Mouse (Mus musculus): Measurements from ENCODE around the gene Edem3.

The Edem3 gene

DNA sequence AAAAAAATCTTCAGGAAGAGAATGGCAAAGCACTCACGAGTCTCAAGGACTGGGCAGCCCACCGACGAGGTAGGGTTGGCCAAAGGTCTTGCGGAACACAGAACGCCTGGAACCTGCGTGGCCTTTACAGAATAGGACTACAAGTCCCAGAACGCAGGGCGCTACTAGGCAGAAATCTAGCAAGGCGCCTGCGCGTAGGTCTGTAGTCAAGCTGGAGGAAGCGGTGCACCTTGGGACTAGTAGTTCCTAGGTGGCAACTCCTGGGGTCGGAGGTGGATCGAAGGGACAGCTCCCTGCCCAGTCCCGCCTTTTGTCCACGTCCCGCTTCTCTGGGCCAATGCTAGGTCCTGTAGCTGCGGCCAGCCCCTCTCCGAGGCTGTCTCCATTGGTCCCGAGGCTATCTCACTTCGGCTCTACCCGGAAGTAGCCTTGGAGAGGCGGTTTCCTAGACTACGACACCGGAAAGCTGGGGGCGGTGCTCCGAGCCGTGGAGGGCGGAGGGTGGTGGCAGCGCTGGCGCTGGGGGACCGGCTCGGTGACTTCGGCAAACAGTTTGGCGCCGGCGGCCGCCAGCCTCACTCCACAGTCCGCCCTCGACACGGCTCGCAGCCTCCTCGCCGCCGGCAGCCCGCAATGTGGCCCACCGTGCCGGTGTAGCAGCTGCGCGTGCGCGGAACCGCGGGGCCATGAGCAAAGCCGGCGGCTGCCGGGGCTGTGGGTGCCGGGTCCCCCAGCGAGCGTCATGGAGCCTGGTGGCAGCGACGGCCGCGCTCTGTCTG, at the start of gene Edem3:
Edem3 (plus strand) TSS at position 491 of the 779 bp plus-strand sequence.
- DNase-seq (ENCODE audit: low read depth, low spot score): peak; percentile 98

- peak; percentile 67 for DNase-seq (ENCODE audit: low read depth, low spot score)
These were observed 49.3 kb upstream of the Edem3 start for GRCm38 (mm10) chr1:151705723-151706396.

DNA sequence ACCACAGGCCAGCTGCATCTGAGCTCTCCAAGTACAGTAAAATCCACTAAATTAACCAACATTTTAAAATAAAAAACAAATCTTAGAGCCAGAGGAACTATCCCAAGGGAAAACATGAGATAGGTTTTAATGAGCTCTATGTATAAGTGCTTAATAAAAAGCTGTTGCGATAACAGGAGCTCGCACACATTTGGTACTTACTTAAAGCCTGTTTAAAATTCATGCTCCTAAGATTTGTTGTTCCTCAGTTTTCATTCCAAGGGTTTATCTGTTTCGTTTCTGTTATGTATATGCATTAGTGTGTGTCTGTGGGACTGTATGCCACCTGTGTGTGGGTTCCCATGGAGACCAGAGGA, 48.8 kb upstream of the Edem3 start:
- no peak for DNase-seq (ENCODE audit: low read depth, low spot score)

DNA sequence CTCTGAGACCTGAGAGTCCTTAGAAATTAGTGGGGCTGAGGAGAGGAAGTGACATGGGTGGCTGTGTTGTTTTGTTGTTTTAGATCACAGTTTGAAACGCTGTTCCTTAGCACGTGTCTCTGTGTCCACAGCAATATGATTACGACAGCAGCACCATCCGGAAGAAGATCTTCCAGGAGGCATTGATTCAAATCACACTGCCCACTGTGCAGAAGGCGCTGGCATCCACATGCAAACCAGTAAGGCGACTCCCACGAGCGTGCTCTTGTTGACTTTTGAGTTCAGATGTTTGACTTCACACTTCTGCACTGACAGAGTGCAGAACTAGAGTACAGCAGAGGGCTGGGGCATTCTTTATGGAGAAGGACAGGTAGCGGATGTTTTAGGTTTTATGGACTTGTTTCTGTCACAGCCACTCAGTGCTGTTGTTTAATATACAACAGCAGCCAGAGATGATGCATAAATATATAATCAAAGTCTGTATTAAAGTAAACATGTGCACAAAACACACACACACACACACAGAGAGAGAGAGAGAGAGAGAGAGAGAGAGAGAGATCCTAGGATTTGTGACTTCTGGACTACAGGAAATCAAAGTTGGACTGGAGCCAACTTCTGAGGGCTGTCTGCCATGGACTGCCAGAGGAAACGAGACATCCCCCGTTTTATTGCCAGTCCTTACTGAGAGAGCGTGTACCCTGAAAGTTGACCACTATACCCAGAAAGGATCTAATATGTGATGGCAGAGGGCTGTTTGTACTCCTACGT, 46.0 kb upstream of the Edem3 start:
- DNase-seq (ENCODE audit: low read depth, low spot score): no peak

DNA sequence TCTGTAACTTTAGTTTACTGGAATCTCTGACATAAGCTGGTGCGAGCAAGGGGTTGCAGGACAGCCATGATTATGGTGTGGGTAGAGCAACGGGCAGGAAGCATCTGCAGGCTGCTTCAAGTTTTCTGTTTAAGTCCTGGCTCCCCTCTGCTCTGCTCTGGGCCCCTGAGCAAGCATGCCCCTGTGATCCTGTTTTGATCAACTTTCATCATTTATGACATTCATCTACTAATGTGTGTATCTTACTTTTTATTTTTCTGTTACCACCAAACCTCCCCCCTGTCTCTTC, 45.5 kb upstream of the Edem3 start:
- no peak for DNase-seq (ENCODE audit: low read depth, low spot score)

GRCm38 (mm10) chr1:151710424-151711055, 44.6 kb upstream of the Edem3 start:
- no peak for DNase-seq (ENCODE audit: low read depth, low spot score)

DNA sequence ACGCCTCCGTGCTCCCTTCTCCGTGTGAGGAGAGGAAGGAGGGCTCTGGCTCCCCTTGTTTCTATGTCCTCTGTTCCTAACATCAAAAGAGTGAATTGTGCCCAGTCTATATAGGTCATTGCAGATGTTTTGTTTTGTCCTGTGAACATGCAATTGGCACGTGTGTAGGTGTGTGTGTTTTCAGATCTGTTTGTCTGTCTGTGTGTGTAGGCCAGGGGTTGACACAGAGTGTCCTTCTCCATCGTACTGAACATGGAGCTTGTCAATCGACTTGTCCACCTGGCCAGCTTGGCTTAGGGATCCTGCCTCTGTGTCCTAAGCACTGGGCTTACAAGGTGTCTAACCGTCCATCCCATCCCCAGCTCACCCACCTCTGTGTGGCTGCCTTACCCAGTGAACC, 44.1 kb upstream of the Edem3 start:
- DNase-seq (ENCODE audit: low read depth, low spot score): no peak

GRCm38 (mm10) chr1:151712664-151713063, 42.5 kb upstream of the Edem3 start:
- DNase-seq (ENCODE audit: low read depth, low spot score): no peak

DNA sequence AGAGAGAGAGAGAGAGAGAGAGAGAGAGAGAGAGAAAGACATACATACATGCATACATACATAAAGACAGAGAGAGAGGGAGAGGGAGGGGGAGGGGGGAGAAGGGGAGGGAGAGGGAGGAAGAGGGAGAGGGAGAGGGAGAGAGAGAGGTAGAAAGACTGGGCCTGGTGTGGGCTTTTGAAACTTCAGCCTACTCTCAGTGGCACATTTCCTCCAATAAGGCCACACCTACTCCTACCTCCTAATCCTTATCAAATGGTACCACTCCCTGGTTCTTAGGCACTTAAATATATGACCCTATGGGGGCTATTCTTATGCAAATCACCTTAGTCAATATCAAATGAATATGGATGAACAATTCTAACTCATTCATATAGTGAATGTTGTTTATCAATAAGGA, 41.5 kb upstream of the Edem3 start:
- no peak for DNase-seq (ENCODE audit: low read depth, low spot score)

DNA sequence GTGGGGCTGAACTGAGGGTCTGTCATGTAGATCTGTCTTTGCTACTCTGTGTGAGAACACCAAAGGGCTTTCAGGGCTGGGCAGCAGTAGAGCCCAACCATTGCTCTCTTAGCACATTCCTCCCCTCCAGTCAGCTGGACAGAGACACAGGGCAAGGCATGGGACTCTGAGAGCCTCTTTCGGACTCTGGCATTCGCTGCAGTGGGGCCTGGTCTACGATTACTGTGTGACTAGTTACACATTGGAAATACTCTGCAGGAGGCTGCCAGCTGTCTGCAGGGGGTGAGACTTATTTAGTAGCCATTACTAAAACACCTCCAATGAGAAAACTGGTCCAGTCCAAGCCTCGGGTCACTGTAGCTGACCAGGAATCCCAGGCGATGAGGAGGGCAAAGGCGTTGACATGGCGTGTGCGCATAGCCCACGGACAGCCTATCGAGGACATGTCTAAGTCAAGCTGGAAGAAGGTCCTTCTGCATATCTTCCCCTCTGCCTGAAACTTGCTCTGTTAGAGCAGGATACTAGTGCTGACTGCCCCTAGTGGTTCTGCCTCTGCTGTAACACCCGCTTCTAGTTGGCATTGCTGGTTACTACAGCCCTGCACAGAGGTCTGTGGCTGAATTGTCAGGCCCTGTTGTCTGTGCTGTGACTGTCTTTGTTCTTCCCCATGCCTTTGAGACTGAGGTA, 39.0 kb upstream of the Edem3 start:
- DNase-seq (ENCODE audit: low read depth, low spot score): no peak

DNA sequence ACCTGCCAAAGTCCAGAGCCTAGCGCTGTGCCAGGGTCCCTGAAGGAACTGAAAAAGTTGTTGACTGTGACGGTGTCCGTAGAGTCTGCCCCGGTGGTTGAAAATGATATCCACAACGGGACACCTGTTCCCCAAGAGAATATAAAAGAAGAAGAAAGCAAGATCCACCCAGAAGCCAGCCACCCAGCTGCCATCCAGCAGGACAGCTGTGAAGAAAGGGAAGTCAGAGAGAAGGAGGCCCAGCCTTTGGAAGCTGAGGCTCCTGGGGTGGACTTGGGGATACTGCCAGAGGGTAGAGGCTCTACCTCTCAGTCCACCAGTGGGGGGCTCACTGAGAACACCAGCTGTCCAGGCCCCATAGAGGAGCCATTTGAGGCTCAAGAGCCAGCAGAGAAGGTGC, 37.5 kb upstream of the Edem3 start:
- no peak for DNase-seq (ENCODE audit: low read depth, low spot score)

GRCm38 (mm10) chr1:151718575-151718974, 36.6 kb upstream of the Edem3 start:
- no peak for DNase-seq (ENCODE audit: low read depth, low spot score)

GRCm38 (mm10) chr1:151719911-151720310, 35.3 kb upstream of the Edem3 start:
- no peak for DNase-seq (ENCODE audit: low read depth, low spot score)

DNA sequence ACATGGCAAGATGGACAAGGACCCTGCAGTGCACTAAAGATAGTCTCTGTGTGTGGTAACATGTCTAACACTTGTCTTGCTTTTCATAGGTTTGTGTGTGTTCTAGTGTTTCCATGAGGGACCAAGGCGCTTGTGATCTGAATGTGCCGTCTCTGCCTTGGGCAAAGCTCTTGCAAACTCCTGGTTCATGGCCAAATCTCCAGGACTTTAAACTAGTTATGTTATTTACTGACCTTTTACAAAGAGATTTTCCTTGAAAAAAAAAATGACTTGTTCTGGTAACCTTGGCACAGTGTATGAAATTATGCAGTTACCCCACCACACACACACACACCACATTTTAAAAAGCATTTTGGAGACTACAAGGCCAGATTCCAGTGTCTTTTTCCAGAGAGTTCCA, 34.6 kb upstream of the Edem3 start:
- no peak for DNase-seq (ENCODE audit: low read depth, low spot score)

- no peak for DNase-seq (ENCODE audit: low read depth, low spot score)
These were observed 33.7 kb upstream of the Edem3 start for GRCm38 (mm10) chr1:151721357-151721983.

DNA sequence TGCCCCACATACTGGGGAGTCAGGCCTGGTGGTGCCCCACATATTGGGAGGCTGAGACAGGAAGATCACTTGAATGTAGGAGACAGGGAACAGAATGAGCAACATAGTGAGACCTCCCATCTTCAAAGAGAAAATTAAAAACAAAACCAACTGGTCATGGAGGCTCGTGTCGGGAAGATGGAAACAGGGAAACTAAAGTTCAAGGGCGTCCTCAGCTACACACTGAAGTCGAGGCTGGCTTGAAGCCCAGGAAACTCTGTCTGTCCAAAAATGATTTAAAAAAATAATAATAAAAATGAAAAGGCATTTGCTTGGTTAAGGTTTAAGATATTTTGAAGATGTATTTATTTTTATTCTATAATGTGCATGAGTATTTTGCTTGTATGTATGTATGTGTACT, 31.4 kb upstream of the Edem3 start:
- no peak for DNase-seq (ENCODE audit: low read depth, low spot score)

- no peak for DNase-seq (ENCODE audit: low read depth, low spot score)
These were observed 29.6 kb upstream of the Edem3 start for GRCm38 (mm10) chr1:151725590-151725989.

GRCm38 (mm10) chr1:151726358-151726757, 28.8 kb upstream of the Edem3 start:
- no peak for DNase-seq (ENCODE audit: low read depth, low spot score)

GRCm38 (mm10) chr1:151728141-151728540, 27.0 kb upstream of the Edem3 start:
- DNase-seq (ENCODE audit: low read depth, low spot score): no peak

DNA sequence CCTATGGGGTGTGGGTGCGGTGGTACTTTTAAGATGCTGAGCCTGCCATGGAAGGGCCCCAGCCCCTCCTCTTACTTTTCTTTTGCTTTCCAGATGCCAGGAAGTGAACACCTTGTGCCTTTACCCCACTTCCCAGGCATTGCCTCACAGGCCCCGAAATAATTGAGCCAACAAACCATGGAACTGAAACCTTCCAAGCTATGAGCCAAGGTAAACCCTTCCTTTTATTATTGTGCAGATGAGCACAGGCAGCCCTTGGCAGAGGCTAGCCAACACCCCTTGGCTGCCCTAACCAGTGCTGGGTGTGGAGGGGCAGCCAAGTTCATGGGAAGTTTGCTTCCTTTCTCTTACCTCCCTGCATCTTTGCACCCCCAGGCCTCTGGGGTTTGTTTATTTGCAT, 18.0 kb upstream of the Edem3 start:
- no peak for DNase-seq (ENCODE audit: low read depth, low spot score)

DNA sequence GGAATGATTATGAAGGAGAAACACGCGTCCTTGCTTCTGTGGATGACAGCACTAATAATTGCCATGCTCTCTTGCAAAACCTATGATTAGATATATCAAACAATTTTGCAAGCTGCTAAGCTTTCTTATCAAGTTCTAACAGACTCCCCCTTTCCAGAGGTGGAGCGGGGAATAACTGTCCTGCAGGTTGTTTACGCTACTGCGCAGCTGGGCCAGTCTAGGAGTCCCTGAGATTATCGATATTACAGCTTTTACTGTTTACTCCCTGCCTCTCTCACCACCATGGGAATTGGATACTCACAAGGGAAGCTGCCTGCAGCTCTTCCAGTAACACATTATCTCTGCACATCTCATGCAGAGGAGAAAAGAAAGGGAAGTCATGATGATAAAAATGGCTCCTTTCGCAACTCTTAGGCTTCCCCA, 14.0 kb upstream of the Edem3 start:
- no peak for DNase-seq (ENCODE audit: low read depth, low spot score)

All from CD4-positive helper T cell, adult 2 months (primary cell).